Mouse (Mus musculus): ENCODE data around the gene Phf14.

Gene Phf14

GRCm38 (mm10) chr6:12020738-12021137 is 113.1 kb downstream of the Phf14 start:
- in situ Hi-C loops (cut with MboI, MseI): no loop called here

DNA sequence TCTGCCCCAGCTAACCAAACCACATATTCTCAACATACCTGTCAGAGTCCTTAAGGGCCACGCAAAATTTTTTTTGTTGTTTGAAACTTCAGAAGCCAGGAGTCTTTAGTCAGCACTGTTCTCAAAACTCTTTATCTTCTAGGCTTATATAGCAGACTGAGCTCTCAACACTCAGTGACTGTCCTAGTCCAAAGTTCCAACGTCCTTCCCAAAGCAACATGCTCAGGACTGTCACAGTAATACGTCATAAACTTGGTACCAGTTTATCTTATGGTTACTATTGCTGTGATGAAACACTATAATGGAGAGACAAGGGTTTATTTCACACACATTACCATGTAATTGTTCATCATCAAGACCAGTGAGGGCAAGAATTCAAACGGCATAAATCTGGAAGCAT is 113.9 kb downstream of the Phf14 start:
- in situ Hi-C loops (cut with MboI, MseI): no loop called here

GRCm38 (mm10) chr6:12023395-12023794 is 115.8 kb downstream of the Phf14 start:
- in situ Hi-C loops (cut with MboI, MseI): no loop called here

DNA sequence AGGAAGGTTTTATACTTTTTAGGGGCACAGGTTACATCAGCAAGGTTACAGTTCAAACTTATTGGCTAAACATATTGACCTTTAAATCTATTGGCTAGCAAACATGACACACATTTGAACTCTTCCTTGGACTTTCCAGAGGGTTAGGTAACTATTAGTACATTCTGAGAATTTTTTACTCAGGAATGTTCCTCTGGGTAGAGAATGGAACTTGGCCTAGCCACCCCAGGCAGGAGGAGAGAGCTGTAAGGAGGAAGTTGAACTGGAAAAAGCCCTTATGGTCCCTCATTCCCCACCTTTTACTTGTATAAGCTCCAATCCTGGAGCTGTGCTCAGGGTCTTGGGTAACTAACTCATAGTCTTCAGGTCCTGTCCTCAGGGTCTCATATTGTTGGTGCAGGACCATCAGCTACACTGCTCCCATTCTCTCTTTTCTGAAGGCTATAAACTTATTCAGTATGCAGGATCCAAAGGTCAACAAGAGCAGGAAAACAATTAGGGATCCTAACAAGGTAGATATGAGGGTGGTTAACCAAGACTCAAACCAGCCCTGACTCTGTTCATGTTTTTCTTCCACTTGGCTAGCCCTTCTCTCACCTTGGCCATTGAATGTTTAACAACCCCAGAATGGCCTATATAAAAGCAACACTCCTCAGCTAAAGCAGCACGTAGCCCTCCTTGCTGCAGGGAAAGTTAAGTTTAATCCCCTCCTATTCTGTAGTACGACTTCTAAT is 119.4 kb downstream of the Phf14 start:
- in situ Hi-C loops (cut with MboI, MseI): no loop called here

DNA sequence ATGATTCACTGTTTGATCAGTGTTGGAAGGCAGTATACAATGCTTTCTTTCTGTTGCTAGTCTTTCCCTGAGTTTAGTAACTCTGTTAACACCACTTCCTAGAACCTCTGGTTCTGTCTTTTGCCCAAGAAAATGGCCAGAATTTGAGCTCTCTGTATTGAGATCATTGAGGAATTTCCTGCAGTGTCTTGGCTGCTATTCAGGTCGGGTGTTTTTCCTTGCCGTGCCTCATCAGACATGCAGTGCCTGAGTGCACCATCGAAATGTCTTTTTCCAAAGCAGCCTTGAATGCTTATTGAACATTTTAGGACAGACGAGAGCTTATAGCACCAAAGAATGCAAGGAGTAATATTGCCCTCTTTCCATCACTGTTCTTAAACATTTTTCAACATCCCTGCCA is 127.0 kb downstream of the Phf14 start:
- in situ Hi-C loops (cut with MboI, MseI): no loop called here

- in situ Hi-C loops (cut with MboI, MseI): no loop called here
Observed at GRCm38 (mm10) chr6:12038268-12038667, 130.7 kb downstream of the Phf14 start.

- in situ Hi-C loops (cut with MboI, MseI): no loop called here
Observed at GRCm38 (mm10) chr6:12052884-12053283, 145.3 kb downstream of the Phf14 start.

DNA sequence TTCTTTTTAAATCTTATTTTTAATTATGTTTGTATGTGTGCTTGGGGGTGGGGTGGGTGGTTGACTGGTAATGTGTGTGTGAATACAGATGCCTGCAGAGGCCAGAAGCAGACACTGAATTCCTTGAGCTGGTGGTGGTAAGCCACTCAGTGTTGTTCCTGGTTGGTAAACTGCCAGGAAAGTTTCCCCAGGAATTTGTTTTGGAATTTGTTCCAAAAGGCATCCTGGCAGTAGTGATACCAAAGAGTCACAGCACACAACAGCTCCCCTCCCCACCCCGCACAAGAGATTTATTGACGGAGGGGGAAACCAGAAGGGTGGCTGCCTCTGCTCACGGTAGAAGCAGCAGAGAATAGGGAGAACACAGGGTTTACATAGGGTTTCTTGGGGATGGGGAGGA is 146.5 kb downstream of the Phf14 start:
- in situ Hi-C loops (cut with MboI, MseI): no loop called here

DNA sequence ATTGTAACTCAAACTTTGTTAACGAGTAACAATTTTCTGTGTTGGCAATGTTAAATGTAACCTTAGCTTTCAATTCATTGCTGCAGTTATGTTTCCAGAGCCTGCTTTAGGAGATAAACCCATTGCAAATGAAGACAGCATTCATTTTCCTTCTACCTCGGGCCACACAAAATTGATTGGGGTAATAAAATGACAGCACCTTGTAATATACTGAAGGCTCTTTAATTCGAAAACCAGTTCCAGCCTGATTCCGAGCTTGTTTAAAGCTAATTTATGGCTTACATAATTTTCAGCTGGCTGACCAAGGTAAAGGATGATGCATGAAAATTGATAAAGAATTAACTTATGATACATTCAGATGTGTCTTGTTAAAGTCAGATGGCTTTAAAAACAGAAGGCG is 151.1 kb downstream of the Phf14 start:
- in situ Hi-C loops (cut with MboI, MseI): no loop called here

GRCm38 (mm10) chr6:12059971-12060370 is 152.4 kb downstream of the Phf14 start:
- in situ Hi-C loops (cut with MboI, MseI): no loop called here

GRCm38 (mm10) chr6:12060452-12061140 is 153.0 kb downstream of the Phf14 start:
- in situ Hi-C loops (cut with MboI, MseI): no loop called here

GRCm38 (mm10) chr6:12067956-12068355 is 160.3 kb downstream of the Phf14 start:
- in situ Hi-C loops (cut with MboI, MseI): no loop called here

DNA sequence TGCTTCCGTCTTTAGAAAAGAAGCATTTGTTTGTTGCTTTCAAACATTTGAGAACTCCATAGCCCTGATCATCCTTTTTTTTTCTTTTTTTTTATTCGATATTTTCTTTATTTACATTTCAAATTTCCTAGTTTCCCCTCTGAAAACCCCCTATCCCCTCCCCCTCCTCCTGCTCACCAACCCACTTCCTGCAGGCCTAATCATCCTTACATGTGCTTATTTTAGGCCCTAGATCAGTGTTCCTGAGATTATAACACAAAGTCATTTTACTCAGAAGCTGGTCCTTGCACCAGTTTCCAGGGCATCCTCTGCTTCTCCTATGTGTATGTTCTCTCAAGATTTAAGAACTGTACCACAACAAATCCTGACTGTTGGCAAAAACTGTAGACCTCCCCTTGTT is 161.7 kb downstream of the Phf14 start:
- in situ Hi-C loops (cut with MboI, MseI): no loop called here

DNA sequence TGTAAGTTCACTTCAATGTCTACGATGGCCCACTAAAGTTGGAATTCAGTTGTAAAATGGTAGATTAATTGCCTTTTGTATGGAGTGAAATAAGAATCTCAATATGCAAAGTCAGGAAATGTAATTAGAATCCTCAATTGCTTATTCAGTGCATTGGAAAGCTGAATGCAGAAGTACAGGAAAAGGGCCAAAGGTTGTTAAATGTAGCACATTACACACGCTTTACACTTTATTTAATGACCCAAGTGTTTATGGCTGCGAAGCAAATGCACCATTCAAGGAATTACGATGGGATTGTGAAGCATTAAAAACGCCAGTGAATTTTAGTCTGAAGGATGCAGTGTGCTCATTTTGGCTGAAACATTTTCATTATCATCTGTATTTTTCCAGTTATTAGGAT is 167.0 kb downstream of the Phf14 start:
- in situ Hi-C loops (cut with MboI, MseI): no loop called here

DNA sequence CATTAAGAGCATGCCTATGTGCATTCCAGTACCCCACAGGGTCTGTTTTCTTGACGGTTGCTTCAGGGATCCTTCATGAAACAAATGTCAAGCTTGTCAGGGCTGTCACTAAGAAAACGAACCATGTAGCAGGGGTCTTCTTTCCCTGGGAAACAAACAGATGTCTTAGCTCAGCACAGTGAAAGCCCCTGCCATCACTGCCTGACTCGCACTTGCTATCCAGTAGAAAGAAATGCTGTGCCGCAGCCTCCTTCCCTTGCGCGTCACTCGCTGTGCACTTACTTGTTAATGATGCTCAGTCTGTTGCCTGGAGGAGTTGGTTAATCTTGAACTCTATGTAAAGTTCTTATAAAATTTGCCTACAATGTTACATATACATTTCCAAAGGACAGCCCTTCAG is 169.7 kb downstream of the Phf14 start:
- in situ Hi-C loops (cut with MboI, MseI): no loop called here

- in situ Hi-C loops (cut with MboI, MseI): no loop called here
Observed at GRCm38 (mm10) chr6:12077880-12078618, 170.4 kb downstream of the Phf14 start.

GRCm38 (mm10) chr6:12079260-12079659 is 171.7 kb downstream of the Phf14 start:
- in situ Hi-C loops (cut with MboI, MseI): no loop called here

DNA sequence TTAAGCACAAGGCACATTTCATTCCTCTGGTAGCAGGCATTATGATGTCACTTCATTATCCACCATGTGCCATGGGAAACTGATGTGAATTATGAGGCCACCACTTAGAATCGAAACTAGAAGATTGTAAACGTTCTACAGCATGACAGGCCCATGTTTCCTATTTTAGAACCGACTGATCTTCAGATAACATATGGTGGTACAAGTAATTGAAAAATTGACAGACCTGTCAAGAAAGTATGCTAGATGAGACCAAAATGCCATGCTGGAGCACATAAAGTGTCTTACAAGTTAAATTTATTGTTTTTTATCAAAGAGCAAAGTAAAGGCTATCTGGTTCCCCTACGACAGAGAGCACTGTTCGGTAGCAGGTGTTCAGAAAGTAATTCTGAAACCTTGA is 172.8 kb downstream of the Phf14 start:
- in situ Hi-C loops (cut with MboI, MseI): no loop called here

- in situ Hi-C loops (cut with MboI, MseI): no loop called here
Observed at GRCm38 (mm10) chr6:12081722-12082121, 174.1 kb downstream of the Phf14 start.

- in situ Hi-C loops (cut with MboI, MseI): no loop called here
Observed at GRCm38 (mm10) chr6:12082125-12082524, 174.5 kb downstream of the Phf14 start.

GRCm38 (mm10) chr6:12082531-12083216 is 175.1 kb downstream of the Phf14 start:
- in situ Hi-C loops (cut with MboI, MseI): no loop called here

GRCm38 (mm10) chr6:12084721-12085120 is 177.1 kb downstream of the Phf14 start:
- in situ Hi-C loops (cut with MboI, MseI): no loop called here

All from regulatory T cell (primary cell).